Mouse (Mus musculus) MEL (cell line): ENCODE results near the gene Vps33a. TPM values are rescaled to one million over a fixed set of nuclear protein-coding genes. Genes with fewer than 3 reads are reported as not detected.

Experiments used
- DNase-seq: peaks from one replicate; pipeline ENCODE4 v3.0.0; 2011; ENCODE audit warnings: low read depth, low spot score
- H3K27ac ChIP-seq: 2 replicates; pipeline ENCODE4 v1.5.1; 2012; ENCODE audit warnings: low read depth, mild to moderate bottlenecking, control low read depth, low read length, moderate library complexity; ENCODE audit not compliant: control insufficient read depth
- H3K27me3 ChIP-seq, 2 experiments: fragments of 150-350 bp in 1 of 2; sonication (generic) in 1 of 2; 2 replicates each; pipeline ENCODE4 v1.6.1; 2012; ENCODE audit warnings: low read length in 2 of 2, mild to moderate bottlenecking in 2 of 2, improper control_type of control experiment in 1 of 2, moderate library complexity in 1 of 2; ENCODE audit not compliant: insufficient read depth in 2 of 2, control insufficient read depth in 1 of 2
- H3K36me3 ChIP-seq, 2 experiments: 2 replicates each; pipeline ENCODE4 v1.6.1; 2012 to 2014; ENCODE audit warnings: low read length in 2 of 2, improper control_type of control experiment in 1 of 2, inconsistent platforms in 1 of 2, mild to moderate bottlenecking in 1 of 2; ENCODE audit not compliant: insufficient read depth in 2 of 2, control insufficient read depth in 1 of 2
- H3K4me1 ChIP-seq, 2 experiments: fragments of 150-350 bp in 1 of 2; sonication (generic) in 1 of 2; 2 replicates each; pipeline ENCODE4 v1.6.1; 2012; ENCODE audit warnings: low read length in 2 of 2, improper control_type of control experiment in 1 of 2, mild to moderate bottlenecking in 1 of 2; ENCODE audit not compliant: insufficient read depth in 2 of 2, control insufficient read depth in 1 of 2
- H3K4me3 ChIP-seq, 2 experiments: fragments of 150-350 bp in 1 of 2; sonication (generic) in 1 of 2; 2 replicates each; pipeline ENCODE4 v1.5.1; 2012; ENCODE audit warnings: low read depth in 2 of 2, low read length in 2 of 2, mild to moderate bottlenecking in 2 of 2, moderate library complexity in 2 of 2, control low read depth in 1 of 2, improper control_type of control experiment in 1 of 2; ENCODE audit not compliant: control insufficient read depth in 1 of 2, insufficient read depth in 1 of 2
- H3K79me2 ChIP-seq: 2 replicates; pipeline ENCODE4 v1.6.1; 2012; ENCODE audit warnings: mild to moderate bottlenecking, low read length, moderate library complexity; ENCODE audit not compliant: control insufficient read depth, poor library complexity, insufficient read depth
- H3K9ac ChIP-seq: 2 replicates; pipeline ENCODE4 v1.6.1; 2012; ENCODE audit warnings: low read depth, mild to moderate bottlenecking, control low read depth, low read length, moderate library complexity; ENCODE audit not compliant: control insufficient read depth, poor library complexity, severe bottlenecking
- H3K9me3 ChIP-seq: fragments of 150-350 bp; sonication (generic); replicated peaks from 2 replicates; pipeline ENCODE4 v1.6.1; 2012; ENCODE audit warnings: mild to moderate bottlenecking, low read length, improper control_type of control experiment, moderate library complexity; ENCODE audit not compliant: insufficient read depth
- BHLHE40 ChIP-seq: IDR thresholded peaks from 2 replicates; pipeline ENCODE4 v1.6.1; 2012; ENCODE audit warnings: low read depth, mild to moderate bottlenecking, inconsistent platforms, low read length, improper control_type of control experiment, borderline replicate concordance
- CHD1 ChIP-seq: IDR thresholded peaks from 2 replicates; pipeline ENCODE4 v1.6.1; 2012; ENCODE audit warnings: low read depth, mild to moderate bottlenecking, inconsistent platforms, low read length, improper control_type of control experiment
- EP300 ChIP-seq, 2 experiments: IDR thresholded peaks; 2 replicates each; pipeline ENCODE4 v1.6.1; 2011; ENCODE audit warnings: improper control_type of control experiment in 2 of 2, low read length in 2 of 2, low read depth in 1 of 2, mild to moderate bottlenecking in 1 of 2
- ETS1 ChIP-seq: IDR thresholded peaks from 2 replicates; pipeline ENCODE4 v1.6.1; 2012; ENCODE audit warnings: low read depth, mild to moderate bottlenecking, inconsistent platforms, low read length, improper control_type of control experiment, moderate library complexity
- GABPA ChIP-seq: IDR thresholded peaks from 2 replicates; pipeline ENCODE4 v1.6.1; 2012; ENCODE audit warnings: low read depth, mild to moderate bottlenecking, inconsistent platforms, low read length, improper control_type of control experiment, moderate library complexity
- HCFC1 ChIP-seq: IDR thresholded peaks from 2 replicates; pipeline ENCODE4 v1.6.1; 2012; ENCODE audit warnings: low read depth, mild to moderate bottlenecking, inconsistent platforms, low read length, improper control_type of control experiment, moderate library complexity
- MAFK ChIP-seq: IDR thresholded peaks from 2 replicates; pipeline ENCODE4 v1.6.1; 2011; ENCODE audit warnings: low read depth, mild to moderate bottlenecking, low read length, improper control_type of control experiment, borderline replicate concordance
- MAZ ChIP-seq: IDR thresholded peaks from 2 replicates; pipeline ENCODE4 v1.6.1; 2012; ENCODE audit warnings: low read depth, mild to moderate bottlenecking, inconsistent platforms, low read length, improper control_type of control experiment
- MYB ChIP-seq: IDR thresholded peaks from 2 replicates; pipeline ENCODE4 v1.6.1; 2011; ENCODE audit warnings: mild to moderate bottlenecking, low read depth, low read length, improper control_type of control experiment
- NRF1 ChIP-seq: IDR thresholded peaks from 2 replicates; pipeline ENCODE4 v1.6.1; 2014; ENCODE audit warnings: low read depth, mild to moderate bottlenecking, inconsistent platforms, low read length, improper control_type of control experiment, moderate library complexity; ENCODE audit not compliant: poor library complexity, insufficient read depth, severe bottlenecking
- POLR2A ChIP-seq, 2 experiments: IDR thresholded peaks; 2 replicates each; pipeline ENCODE4 v1.6.1; 2011 to 2012; ENCODE audit warnings: low read length in 2 of 2, mild to moderate bottlenecking in 2 of 2, control low read depth in 1 of 2, improper control_type of control experiment in 1 of 2, low read depth in 1 of 2, moderate library complexity in 1 of 2; ENCODE audit not compliant: control insufficient read depth in 1 of 2, insufficient read depth in 1 of 2, poor library complexity in 1 of 2
- POLR2AphosphoS5 ChIP-seq: IDR thresholded peaks from 2 replicates; pipeline ENCODE4 v1.6.1; 2012; ENCODE audit warnings: low read depth, borderline replicate concordance, mild to moderate bottlenecking, inconsistent platforms, low read length, moderate library complexity, mixed read lengths
- RCOR1 ChIP-seq: IDR thresholded peaks from 2 replicates; pipeline ENCODE4 v1.6.1; 2012; ENCODE audit warnings: low read depth, mild to moderate bottlenecking, inconsistent platforms, low read length, improper control_type of control experiment
- SMC3 ChIP-seq: IDR thresholded peaks from 2 replicates; pipeline ENCODE4 v1.6.1; 2011; ENCODE audit warnings: low read depth, low read length, improper control_type of control experiment
- TAL1 ChIP-seq: IDR thresholded peaks from 2 replicates; pipeline ENCODE4 v1.6.1; 2012; ENCODE audit warnings: mild to moderate bottlenecking, inconsistent platforms, low read length, moderate library complexity, mixed read lengths
- TBP ChIP-seq: IDR thresholded peaks from 2 replicates; pipeline ENCODE4 v1.8.0; 2011; ENCODE audit warnings: low read depth, low read length, improper control_type of control experiment
- TCF12 ChIP-seq: IDR thresholded peaks from 2 replicates; pipeline ENCODE4 v1.6.1; 2014; ENCODE audit warnings: low read depth, mild to moderate bottlenecking, inconsistent platforms, low read length, improper control_type of control experiment, moderate library complexity
- UBTF ChIP-seq: IDR thresholded peaks from 2 replicates; pipeline ENCODE4 v1.6.1; 2012; ENCODE audit warnings: low read depth, mild to moderate bottlenecking, inconsistent platforms, low read length, improper control_type of control experiment, moderate library complexity, borderline replicate concordance; ENCODE audit not compliant: insufficient read depth
- USF1 ChIP-seq: IDR thresholded peaks from 2 replicates; pipeline ENCODE4 v1.6.1; 2014; ENCODE audit warnings: low read depth, mild to moderate bottlenecking, inconsistent platforms, low read length, improper control_type of control experiment, moderate library complexity
- USF2 ChIP-seq, 2 experiments: IDR thresholded peaks; 2 replicates each; pipeline ENCODE4 v1.6.1; 2011 to 2012; ENCODE audit warnings: improper control_type of control experiment in 2 of 2, low read length in 2 of 2, borderline replicate concordance in 1 of 2, inconsistent platforms in 1 of 2, low read depth in 1 of 2, mild to moderate bottlenecking in 1 of 2; ENCODE audit not compliant: insufficient read depth in 1 of 2
- ZC3H11A ChIP-seq: IDR thresholded peaks from 2 replicates; pipeline ENCODE4 v1.6.1; 2012; ENCODE audit warnings: low read depth, mild to moderate bottlenecking, inconsistent platforms, low read length, improper control_type of control experiment
- ZKSCAN1 ChIP-seq: IDR thresholded peaks from 2 replicates; pipeline ENCODE4 v1.6.1; 2012; ENCODE audit warnings: low read depth, mild to moderate bottlenecking, inconsistent platforms, low read length, improper control_type of control experiment, moderate library complexity
- polyA plus RNA-seq, 2 experiments: library from polyadenylated mRNA; stranded (reverse) in 1 of 2; unstranded in 1 of 2; fragments of >175 nt in 1 of 2; fragments of >200 nt in 1 of 2; gene quantifications; 2 replicates each; pipeline versions ENCODE4 v1.2.1 to v1.2.4; 2012; ENCODE audit warnings: low replicate concordance in 2 of 2, low read depth in 1 of 2; ENCODE audit not compliant: insufficient read length in 2 of 2, insufficient read depth in 1 of 2, missing spikeins in 1 of 2
- total RNA-seq: library from RNA; depleted of rRNA; stranded (reverse); fragments of 300-350 nt; gene quantifications from 2 replicates; pipeline ENCODE4 v1.2.3, GENCODE M21; 2012

Gene Vps33a
- total and polyA plus RNA-seq, 3 experiments = 21.4 to 23.9 TPM; not detected in 1

DNA sequence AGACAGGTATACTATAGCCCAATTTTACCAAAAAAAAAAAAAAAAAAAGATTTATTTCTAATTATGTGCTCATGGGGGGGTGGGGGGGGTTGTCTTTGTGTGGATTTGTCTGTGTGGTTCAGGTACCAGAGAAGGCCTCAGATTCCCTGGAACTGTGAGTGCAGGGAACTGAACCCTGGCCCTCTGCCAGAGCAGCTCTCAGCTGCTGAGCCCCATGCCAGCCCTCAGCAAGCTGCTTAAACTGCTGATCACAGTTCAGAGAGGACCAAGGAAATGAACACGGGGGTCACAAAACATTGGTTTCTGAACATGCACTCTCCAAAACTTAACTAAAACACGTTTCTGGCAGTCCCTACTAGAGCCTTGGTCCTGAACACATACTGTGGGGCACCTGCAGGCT lies 16.4 kb downstream of the Vps33a start:
- no peak overlapping the region for H3K4me3 ChIP-seq
- no peaks in the 10 kb centered on the region for H3K27me3 ChIP-seq
- DNase-seq = no peak
- no peak overlapping the region for H3K9ac ChIP-seq
- H3K4me1 ChIP-seq = no peaks in the 10 kb centered on the region
- no peak overlapping the region for H3K27ac ChIP-seq
- no peaks in the 10 kb centered on the region for H3K79me2 ChIP-seq
- H3K9me3 ChIP-seq = no peaks in the 10 kb centered on the region
- TF ChIP-seq POLR2AphosphoS5 = no peak
- no peak for TF ChIP-seq ZC3H11A
- no peak for TF ChIP-seq RCOR1
- no peak for TF ChIP-seq UBTF
- TF ChIP-seq NRF1 = no peak
- TF ChIP-seq MYB = no peak
- TF ChIP-seq HCFC1 = no peak
- no peak for TF ChIP-seq CHD1
- no peak for TF ChIP-seq TCF12
- no peak for TF ChIP-seq BHLHE40
- TF ChIP-seq POLR2A (IDR thresholded peaks at IDR 0.05; ENCODE audit: control insufficient read depth in 1 of 2, insufficient read depth in 1 of 2, low read depth in 1 of 2, low read length in 2 of 2, poor library complexity in 1 of 2) = no peak
- H3K36me3 ChIP-seq = peaks cover 0 to 2% of the 10 kb centered on the region in 2 experiments; a peak in 2 of 4 replicates

DNA sequence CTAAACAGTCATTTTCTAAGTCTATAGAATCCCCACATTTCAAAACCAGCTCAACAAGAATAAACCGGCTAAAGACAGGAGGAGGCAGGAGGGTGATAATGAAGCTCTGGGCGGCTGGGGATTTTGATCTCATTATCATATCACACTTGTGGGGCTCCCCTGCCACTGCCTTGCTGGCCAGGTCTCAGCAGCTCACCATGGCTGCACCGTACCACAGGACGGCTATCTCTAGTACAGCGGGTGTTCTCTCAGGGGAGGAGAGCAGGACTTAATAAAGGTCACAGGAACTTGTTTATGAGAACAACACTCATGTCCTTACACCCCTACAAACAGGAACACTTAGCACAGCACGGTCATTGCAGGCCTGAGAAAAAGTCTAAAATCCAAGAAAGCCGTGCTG lies 17.1 kb downstream of the Vps33a start:
- H3K9ac ChIP-seq = no peak overlapping the region
- TF ChIP-seq POLR2A (IDR thresholded peaks at IDR 0.05; ENCODE audit: control insufficient read depth in 1 of 2, insufficient read depth in 1 of 2, low read depth in 1 of 2, low read length in 2 of 2, poor library complexity in 1 of 2) = no peak
- no peak for TF ChIP-seq EP300 (IDR thresholded peaks at IDR 0.05; ENCODE audit: low read depth in 1 of 2, low read length in 2 of 2)
- no peak for TF ChIP-seq ETS1
- TF ChIP-seq TBP = no peak
- no peak for TF ChIP-seq USF2 (IDR thresholded peaks at IDR 0.05; ENCODE audit: borderline replicate concordance in 1 of 2, insufficient read depth in 1 of 2, low read depth in 1 of 2, low read length in 2 of 2)
- TF ChIP-seq POLR2AphosphoS5 = no peak
- no peak for TF ChIP-seq USF1
- TF ChIP-seq MYB = no peak
- no peak for TF ChIP-seq CHD1
- no peak for TF ChIP-seq MAZ
- TF ChIP-seq MAFK = no peak
- TF ChIP-seq ZKSCAN1 = no peak
- no peak for TF ChIP-seq TAL1
- TF ChIP-seq GABPA = no peak
- TF ChIP-seq RCOR1 = no peak
- TF ChIP-seq SMC3 = no peak
- TF ChIP-seq, all 39 proteins: peak for 0
- Histone ChIP-seq H3K9me3 (no peaks in the 10 kb centered on the region), H3K79me2 (no peaks in the 10 kb centered on the region), H3K4me1 (no peaks in the 10 kb centered on the region), H3K27ac (no peak overlapping the region), H3K27me3 (no peaks in the 10 kb centered on the region), H3K4me3 (no peak overlapping the region), H3K36me3 (peaks cover 0 to 2% of the 10 kb centered on the region in 2 experiments; a peak in 2 of 4 replicates)
- no peak for DNase-seq
